Mouse (Mus musculus): Measurements from ENCODE around the gene Megf8.

DNA sequence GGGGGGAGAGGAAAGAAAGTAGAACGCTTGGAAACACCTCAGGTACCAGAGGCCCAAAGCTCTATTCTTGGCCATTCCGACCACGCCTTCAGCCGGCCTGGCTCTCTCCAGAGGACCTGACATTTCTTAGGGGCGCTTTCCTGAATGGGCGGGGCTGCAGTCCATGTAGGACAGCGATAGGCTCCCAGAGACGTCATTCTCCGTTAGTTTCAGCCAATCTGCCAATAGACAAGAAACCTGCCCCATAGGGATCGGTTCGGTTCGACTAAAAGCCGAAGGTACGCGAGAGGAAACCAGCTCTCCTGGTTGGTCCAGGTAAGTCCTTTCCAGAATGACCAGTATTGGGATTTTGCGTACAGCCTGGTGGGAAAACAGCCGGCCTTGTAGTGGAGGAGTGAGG is 59.6 kb downstream of the Megf8 start:
- TF ChIP-seq MAX (IDR thresholded peaks at IDR 0.05; ENCODE audit: low read depth): no peak
- no peak for TF ChIP-seq POLR2A (IDR thresholded peaks at IDR 0.05; ENCODE audit: insufficient read length, low read depth)
- no peak for TF ChIP-seq TCF12 (IDR thresholded peaks at IDR 0.05; ENCODE audit: insufficient read depth, poor library complexity, severe bottlenecking)
- no peak for TF ChIP-seq POLR2AphosphoS2 (IDR thresholded peaks at IDR 0.05; ENCODE audit: insufficient read length, low read depth)
- no peak for TF ChIP-seq CEBPB (IDR thresholded peaks at IDR 0.05; ENCODE audit: insufficient read depth, poor library complexity, severe bottlenecking)
- TF ChIP-seq USF1 (IDR thresholded peaks at IDR 0.05; ENCODE audit: low read depth): no peak
- TF ChIP-seq REST (IDR thresholded peaks at IDR 0.05; ENCODE audit: insufficient read depth, insufficient read length): no peak
- no peak for TF ChIP-seq MYOG (IDR thresholded peaks at IDR 0.05; ENCODE audit: control insufficient read depth in 1 of 3, insufficient read depth in 1 of 3, insufficient read length in 2 of 3, low read depth in 2 of 3)
- TF ChIP-seq E2F4 (IDR thresholded peaks at IDR 0.05; ENCODE audit: insufficient read depth): no peak
